Mouse (Mus musculus) ES-E14 (cell line): Measurements from ENCODE around the gene Naglu.

Source experiments
- CHD2 ChIP-seq: IDR thresholded peaks from 2 replicates; pipeline ENCODE4 v1.6.1; 2014; ENCODE audit warnings: mild to moderate bottlenecking, low read depth, low read length, inconsistent platforms
- ZC3H11A ChIP-seq: IDR thresholded peaks from 2 replicates; pipeline ENCODE4 v1.6.1; 2012; ENCODE audit warnings: low read depth, mild to moderate bottlenecking, inconsistent platforms, low read length, borderline replicate concordance
- ZNF384 ChIP-seq: IDR thresholded peaks from 2 replicates; pipeline ENCODE4 v1.6.1; 2012; ENCODE audit warnings: low read depth, low read length, inconsistent platforms

GRCm38 (mm10) chr11:101095314-101096024 is 25.7 kb downstream of the Naglu start, which contains the start of gene Psmc3ip:
- no peak for TF ChIP-seq ZNF384
- TF ChIP-seq CHD2 = 0 out of 2 replicates have a peak, but pooled peaks have one; percentile 38
- TF ChIP-seq ZC3H11A = no peak
